Mouse (Mus musculus) embryonic facial prominence, embryonic 11.5 days (tissue): Measurements from ENCODE around the gene 3100002H09Rik. TPM values are rescaled to one million over a fixed set of nuclear protein-coding genes. Genes with fewer than 3 reads are reported as not detected.
A peak's percentile ranks its signal among the peaks of the same experiment; 100 is the strongest.

Source experiments
- ATAC-seq: fragments of 200-750 bp; cut with Nextera tagmentation; replicated peaks from 2 replicates; pipeline ENCODE4 v1.8.0; 2017; ENCODE audit warnings: low read depth; ENCODE audit not compliant: insufficient number of reproducible peaks, low FRiP score, low TSS enrichment
- DNase-seq: peaks from one replicate; pipeline ENCODE4 v3.0.0-alpha.2; 2015; ENCODE audit warnings: low spot score
- H3K27ac ChIP-seq: fragments of 300-500 bp; sonication (generic); replicated peaks from 2 replicates; pipeline ENCODE4 v1.5.1; 2014; ENCODE audit warnings: mild to moderate bottlenecking, low read depth, low read length, control low read depth
- H3K27me3 ChIP-seq: fragments of 300-500 bp; sonication (generic); 2 replicates; pipeline ENCODE4 v1.6.1; 2014; ENCODE audit warnings: mild to moderate bottlenecking, low read length, moderate library complexity, mixed read lengths; ENCODE audit not compliant: control insufficient read depth, insufficient read depth
- H3K36me3 ChIP-seq: fragments of 300-500 bp; sonication (generic); replicated peaks from 2 replicates; pipeline ENCODE4 v1.6.1; 2014; ENCODE audit warnings: low read depth, mild to moderate bottlenecking, low read length, moderate library complexity, mixed read lengths; ENCODE audit not compliant: control insufficient read depth, insufficient read depth
- H3K4me1 ChIP-seq: fragments of 300-500 bp; sonication (generic); 2 replicates; pipeline ENCODE4 v1.6.1; 2014; ENCODE audit warnings: low read length, mixed read lengths; ENCODE audit not compliant: control insufficient read depth, insufficient read depth
- H3K4me2 ChIP-seq: fragments of 300-500 bp; sonication (generic); 2 replicates; pipeline ENCODE4 v1.6.1; 2014; ENCODE audit warnings: low read depth, mild to moderate bottlenecking, control low read depth, low read length, moderate library complexity
- H3K4me3 ChIP-seq: fragments of 300-500 bp; sonication (generic); 2 replicates; pipeline ENCODE4 v1.5.1; 2014; ENCODE audit warnings: low read depth, low read length, control low read depth
- H3K9ac ChIP-seq: fragments of 300-500 bp; sonication (generic); replicated peaks from 2 replicates; pipeline ENCODE4 v1.6.1; 2014; ENCODE audit warnings: mild to moderate bottlenecking, control low read depth, low read length
- H3K9me3 ChIP-seq: fragments of 300-500 bp; sonication (generic); replicated peaks from 2 replicates; pipeline ENCODE4 v1.6.1; 2016; ENCODE audit warnings: mild to moderate bottlenecking, low read length, inconsistent platforms, mixed read lengths; ENCODE audit not compliant: control insufficient read depth
- WGBS: fragments of 180-500 bp; shearing (Covaris S2); extraction: QIAGEN DNeasy Blood & Tissue Kit; methylation state at CpG from one replicate; pipeline ENCODE4 v1.1.7; 2014; 5-methylcytosine and 5-hydroxymethylcytosine counted together
- polyA plus RNA-seq: library from polyadenylated mRNA; unstranded; fragments of >200 nt; fragmentation: Nextera tagmentation; extraction: Ambion mirVana; gene quantifications from 2 replicates; pipeline ENCODE4 v1.2.1, GENCODE M21; 2014

3100002H09Rik gene
- polyA plus RNA-seq, 1 experiment from 2014 or later = not detected

DNA sequence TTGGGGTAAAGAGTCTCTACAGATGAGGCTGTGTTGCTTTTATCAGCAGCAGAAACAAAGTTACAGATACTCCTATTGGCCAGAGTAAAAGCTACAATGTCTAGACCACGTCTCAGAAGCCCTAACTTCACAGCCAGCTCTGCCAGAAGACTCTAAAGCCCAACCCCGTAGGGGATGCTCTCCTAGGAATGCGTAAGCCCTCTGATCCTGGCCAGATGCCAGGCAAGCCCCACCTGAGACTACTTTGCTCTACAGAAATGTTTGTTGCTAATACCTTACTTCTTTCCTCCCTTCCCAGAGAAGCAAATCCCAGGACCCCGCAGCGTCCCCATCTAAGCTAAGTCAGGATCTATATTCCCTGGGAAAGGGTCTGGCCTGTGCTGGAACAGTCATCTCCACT, 37.3 kb upstream of the 3100002H09Rik start:
- ATAC-seq = no peak
- H3K4me2 ChIP-seq = no peak overlapping the region
- no peaks in the 10 kb centered on the region for H3K36me3 ChIP-seq
- no peak overlapping the region for H3K4me3 ChIP-seq
- peaks cover 4% of the 10 kb centered on the region; the same call in 1 of the 2 replicates for H3K4me1 ChIP-seq
- H3K27ac ChIP-seq = no peak overlapping the region
- H3K9ac ChIP-seq = no peak overlapping the region
- WGBS = 40% methylated on average over 5 of the region's 5 CpGs
- H3K9me3 ChIP-seq = no peaks in the 10 kb centered on the region
- DNase-seq = no peak
- no peaks in the 10 kb centered on the region for H3K27me3 ChIP-seq

DNA sequence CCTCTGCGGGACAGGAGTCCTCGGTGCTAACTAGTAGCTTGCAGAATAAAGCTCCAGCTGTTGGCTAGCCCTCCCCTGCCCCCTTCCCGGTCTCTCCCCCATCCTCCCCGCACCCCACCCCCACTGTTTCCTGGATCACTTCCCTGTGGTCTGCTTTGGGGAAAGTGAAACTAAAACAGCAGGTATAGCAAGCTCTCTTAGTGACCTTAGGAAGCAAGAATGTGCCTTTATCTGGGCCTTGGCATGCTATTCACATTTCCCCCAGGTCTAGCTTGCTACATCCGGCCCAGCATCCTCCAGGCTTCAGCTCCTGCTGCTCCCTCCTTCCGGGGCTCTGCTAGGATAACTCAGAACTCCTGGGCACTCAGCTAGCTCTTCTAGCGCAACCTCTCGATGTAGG, 36.0 kb upstream of the 3100002H09Rik start:
- Histone ChIP-seq H3K4me3 (no peak overlapping the region), H3K4me1 (peaks cover 4% of the 10 kb centered on the region; the same call in 1 of the 2 replicates), H3K27ac (peak overlapping the region; percentile 41; the same call in 1 of the 2 replicates), H3K4me2 (peak overlapping the region; percentile 13), H3K36me3 (no peaks in the 10 kb centered on the region), H3K27me3 (no peaks in the 10 kb centered on the region), H3K9ac (no peak overlapping the region), H3K9me3 (no peaks in the 10 kb centered on the region)
- DNase-seq (peak; percentile 26), ATAC-seq (no peak; the same call in 1 of the 2 replicates)
- WGBS = 13% methylated on average over 8 of the region's 8 CpGs

DNA sequence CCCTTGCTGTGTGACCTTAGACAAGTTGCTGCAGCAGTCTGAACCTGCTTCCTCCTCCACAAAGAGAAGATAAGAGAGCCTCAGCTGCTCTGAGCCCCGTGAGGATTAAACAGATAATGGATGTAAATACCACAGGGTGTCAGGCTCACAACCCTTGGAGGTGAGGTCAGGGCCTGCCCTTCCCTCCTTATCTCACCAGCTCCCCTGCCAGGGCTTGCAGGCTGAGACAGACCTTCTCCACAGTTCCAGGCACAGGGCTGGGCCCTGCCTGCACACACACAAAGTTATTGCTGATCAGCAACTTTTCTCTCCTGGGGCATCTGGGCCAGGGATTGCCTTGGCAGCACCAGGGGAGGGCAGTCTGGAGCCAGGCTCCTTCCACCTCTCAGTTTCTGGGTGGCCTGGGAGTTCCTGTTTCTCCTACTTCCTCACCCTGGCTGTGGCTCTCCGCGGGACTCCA, 34.4 kb upstream of the 3100002H09Rik start:
- Histone ChIP-seq H3K4me3 (no peak overlapping the region), H3K27me3 (no peaks in the 10 kb centered on the region), H3K4me1 (peaks cover 4% of the 10 kb centered on the region; the same call in 1 of the 2 replicates), H3K27ac (no peak overlapping the region), H3K36me3 (no peaks in the 10 kb centered on the region), H3K9me3 (no peaks in the 10 kb centered on the region), H3K4me2 (no peak overlapping the region), H3K9ac (no peak overlapping the region)
- no peak for DNase-seq
- ATAC-seq = no peak
- 17% methylated on average over 3 of the region's 3 CpGs for WGBS

DNA sequence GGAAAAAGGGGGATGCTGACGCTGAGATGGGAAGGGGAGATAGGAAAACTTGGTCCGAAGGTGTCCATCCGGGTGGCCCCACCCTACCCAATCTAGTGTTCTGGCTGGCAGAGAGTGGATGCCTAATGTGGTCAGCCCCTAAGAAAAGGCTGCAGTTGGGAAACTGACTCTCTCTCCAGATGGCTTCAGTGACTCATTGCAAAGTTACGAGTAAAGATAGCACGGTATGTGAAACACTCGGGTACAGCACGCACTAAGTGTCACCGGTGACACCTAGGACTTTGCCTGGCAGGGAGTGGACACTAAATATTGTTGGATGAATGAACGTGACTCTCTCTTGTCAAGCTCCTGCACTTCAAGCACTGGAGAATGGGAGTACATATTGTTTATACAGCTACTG, 33.3 kb upstream of the 3100002H09Rik start:
- Histone ChIP-seq H3K27ac (no peak overlapping the region), H3K4me3 (no peak overlapping the region), H3K9me3 (no peaks in the 10 kb centered on the region), H3K4me1 (peaks cover 4% of the 10 kb centered on the region; the same call in 1 of the 2 replicates), H3K9ac (no peak overlapping the region), H3K36me3 (no peaks in the 10 kb centered on the region), H3K27me3 (no peaks in the 10 kb centered on the region), H3K4me2 (no peak overlapping the region)
- DNase-seq = no peak
- no peak for ATAC-seq
- 84% methylated on average over 9 of the region's 9 CpGs for WGBS

DNA sequence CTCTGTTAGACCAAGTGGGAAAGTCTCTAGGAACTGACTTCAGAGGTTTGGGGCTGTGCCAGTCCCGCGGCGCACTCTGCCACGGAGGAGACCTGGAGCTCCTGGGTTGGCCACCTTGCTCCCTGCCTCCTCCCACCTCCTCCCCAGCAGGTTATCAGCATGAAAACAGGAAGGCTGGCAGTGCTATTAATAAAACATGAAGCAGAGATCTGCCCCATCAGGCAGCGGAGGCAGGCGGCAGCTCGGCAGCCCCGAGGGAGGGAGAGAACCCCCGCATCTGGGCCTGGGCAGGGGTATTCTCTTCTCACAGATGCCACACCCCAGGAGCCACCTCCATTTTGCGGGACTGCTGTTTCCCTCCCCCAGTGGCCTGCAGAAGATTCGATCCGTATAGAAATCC, 29.1 kb upstream of the 3100002H09Rik start:
- Histone ChIP-seq H3K4me3 (no peak overlapping the region), H3K36me3 (no peaks in the 10 kb centered on the region), H3K9me3 (no peaks in the 10 kb centered on the region), H3K4me1 (no peaks in the 10 kb centered on the region), H3K4me2 (no peak overlapping the region), H3K27ac (no peak overlapping the region), H3K27me3 (no peaks in the 10 kb centered on the region), H3K9ac (no peak overlapping the region)
- no peak for ATAC-seq
- DNase-seq = no peak
- 30% methylated on average over 12 of the region's 12 CpGs for WGBS

DNA sequence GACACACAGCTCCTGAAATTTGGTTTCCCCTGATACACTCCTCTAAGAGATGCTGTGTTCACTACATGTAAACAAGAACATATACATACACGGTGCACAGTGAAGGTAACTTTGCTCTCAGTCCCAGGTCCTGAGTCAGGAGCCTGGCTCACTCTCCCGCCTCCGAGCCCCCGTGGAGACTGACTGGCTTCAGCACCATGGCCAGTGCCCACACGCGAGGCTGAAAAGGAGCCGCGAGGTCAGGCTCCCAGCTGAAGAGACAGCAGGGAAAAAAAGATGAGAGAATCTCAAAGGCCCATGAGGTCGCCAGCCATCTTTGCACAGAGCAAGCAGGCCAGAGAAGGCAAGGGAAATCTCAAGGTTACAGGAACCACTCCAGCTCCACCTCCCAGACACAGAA, 22.7 kb upstream of the 3100002H09Rik start:
- Histone ChIP-seq H3K4me1 (no peaks in the 10 kb centered on the region), H3K4me3 (no peak overlapping the region), H3K36me3 (no peaks in the 10 kb centered on the region), H3K27ac (no peak overlapping the region), H3K9me3 (no peaks in the 10 kb centered on the region), H3K4me2 (no peak overlapping the region), H3K27me3 (no peaks in the 10 kb centered on the region), H3K9ac (no peak overlapping the region)
- 3% methylated on average over 9 of the region's 9 CpGs for WGBS
- no peak for ATAC-seq
- DNase-seq = peak; percentile 81

DNA sequence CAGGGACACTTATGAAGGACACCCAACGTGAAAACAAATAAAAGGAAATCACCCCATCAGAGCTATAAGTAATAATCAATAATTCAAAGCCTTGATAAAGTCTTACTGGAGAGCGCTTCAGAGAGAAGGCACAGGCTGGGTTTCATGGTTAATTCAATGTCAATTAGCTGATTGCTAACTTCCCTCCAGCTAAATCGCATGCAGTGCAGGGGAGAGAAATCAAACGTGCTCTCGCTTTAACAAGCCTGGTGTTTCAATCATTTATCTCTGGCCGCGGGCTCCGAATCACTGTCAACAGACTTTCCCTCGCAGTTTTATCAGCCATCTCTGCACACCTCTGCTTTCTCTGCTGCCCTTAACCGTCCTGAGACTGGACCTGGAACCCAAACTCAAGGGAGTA, 22.3 kb upstream of the 3100002H09Rik start:
- Histone ChIP-seq H3K9me3 (no peaks in the 10 kb centered on the region), H3K9ac (no peak overlapping the region), H3K4me2 (no peak overlapping the region), H3K36me3 (no peaks in the 10 kb centered on the region), H3K27me3 (no peaks in the 10 kb centered on the region), H3K4me1 (no peaks in the 10 kb centered on the region), H3K27ac (no peak overlapping the region), H3K4me3 (no peak overlapping the region)
- ATAC-seq (no peak), DNase-seq (no peak)
- 69% methylated on average over 10 of the region's 10 CpGs for WGBS

DNA sequence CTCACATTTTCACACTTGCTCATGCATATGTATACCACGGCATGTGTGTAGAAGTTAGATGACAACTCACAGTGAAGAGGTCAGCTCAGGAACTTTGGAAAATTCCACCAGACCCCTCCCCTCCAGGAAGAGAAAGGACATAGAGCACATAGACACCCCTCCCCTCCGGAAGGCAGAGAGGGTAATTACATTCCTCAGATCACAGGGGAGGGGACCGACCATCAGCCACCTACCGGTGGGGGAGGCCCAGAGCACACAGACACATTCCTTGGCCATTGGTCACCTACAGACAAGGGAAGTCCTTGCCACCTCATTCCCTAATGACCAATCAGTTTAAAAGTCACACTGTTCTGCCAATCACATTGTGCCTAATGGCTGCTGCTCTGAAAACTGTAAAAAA, 20.9 kb upstream of the 3100002H09Rik start:
- no peak for DNase-seq
- WGBS = 59% methylated on average over 4 of the region's 4 CpGs
- ATAC-seq = no peak

More for the DNA sequence above, 20.9 kb upstream of the 3100002H09Rik start:
- Histone ChIP-seq H3K36me3 (no peaks in the 10 kb centered on the region), H3K27ac (no peak overlapping the region), H3K9me3 (no peaks in the 10 kb centered on the region), H3K4me3 (no peak overlapping the region), H3K9ac (no peak overlapping the region), H3K4me1 (no peaks in the 10 kb centered on the region), H3K27me3 (no peaks in the 10 kb centered on the region), H3K4me2 (no peak overlapping the region)
